ENCODE assay signal across 10 mouse cellular contexts in genomic region chr11:95006038-95006437, GRCm38 (mm10). TPM values are rescaled to one million over a fixed set of nuclear protein-coding genes. Genes with fewer than 3 reads are reported as not detected.
A peak's percentile ranks its signal among the peaks of the same experiment; 100 is the strongest.
DNase-seq lines count a peak whose midpoint lies in the region; ATAC-seq and TF ChIP-seq lines count a peak whose summit lies in the region.
"Had no signal": no experiment of that assay in that cellular context is flagged by ENCODE, and none has a peak within 500 bp of the region (broad histone marks: within the 10 kb centered on the region; RNA-seq: fewer than 3 reads in every experiment).

No protein-coding gene starts in this region.

- H3K27me3 ChIP-seq in heart, embryonic 13.5 days (replicated peaks), result no peaks in the 10 kb centered on the region
- peaks cover 31% of the 10 kb centered on the region for H3K27me3 ChIP-seq in CH12.LX (replicated peaks)
- H3K27me3 ChIP-seq in forebrain, embryonic 11.5 days (ENCODE audit: control insufficient read depth, insufficient read depth, low read length), result no peaks in the 10 kb centered on the region
- no peaks in the 10 kb centered on the region for H3K27me3 ChIP-seq in limb, embryonic 15.5 days

- peak overlapping the region; percentile 84 for H3K9ac ChIP-seq in heart, embryonic 13.5 days
- H3K9ac ChIP-seq in CH12.LX (ENCODE audit: insufficient read depth, low read depth), result peak overlapping the region; percentile 83
- H3K9ac ChIP-seq in forebrain, embryonic 11.5 days (ENCODE audit: low read length), result peak overlapping the region; percentile 30
- 0 out of 2 replicates have a peak overlapping the region, but pooled peaks have one; percentile 17 for H3K9ac ChIP-seq in limb, embryonic 15.5 days

- no peak for TF ChIP-seq CTCF in CH12.LX (conservative IDR thresholded peaks at IDR 0.05 in 1 of 2, IDR thresholded peaks at IDR 0.05 in 1 of 2; ENCODE audit: low read depth in 2 of 2, low read length in 2 of 2)

- DNase-seq in heart, adult 9 months (ENCODE audit: low spot score in 2 of 2), result no peak
- DNase-seq in CH12.LX (ENCODE audit: extremely low read depth), result no peak
- DNase-seq in forebrain, embryonic 11.5 days (ENCODE audit: low spot score), result no peak
- no peak for DNase-seq in spleen, postnatal 14 days (ENCODE audit: low spot score in 2 of 2)
- DNase-seq: cerebellum, adult 9-10 months had no signal

- no peaks in the 10 kb centered on the region for H3K9me3 ChIP-seq in heart, embryonic 13.5 days
- no peaks in the 10 kb centered on the region for H3K9me3 ChIP-seq in CH12.LX (replicated peaks; ENCODE audit: low read length)
- no peaks in the 10 kb centered on the region for H3K9me3 ChIP-seq in forebrain, embryonic 11.5 days (ENCODE audit: control insufficient read depth, low read length)
- H3K9me3 ChIP-seq in limb, embryonic 15.5 days, result no peaks in the 10 kb centered on the region

- TF ChIP-seq POLR2A in CH12.LX (IDR thresholded peaks at IDR 0.05; ENCODE audit: low read depth, low read length), result no peak

- dilution Hi-C loops in CH12.LX (cut with MboI; ENCODE audit: extremely low pct_ligation_motif_present, extremely low pct_unique_long_range_greater_than_20kb, low sequenced_read_pairs), result no loop called here

- peak overlapping the region; percentile 64 for H3K27ac ChIP-seq in heart, embryonic 13.5 days (replicated peaks)
- H3K27ac ChIP-seq in CH12.LX (ENCODE audit: insufficient read depth, low read depth), result no peak overlapping the region
- H3K27ac ChIP-seq in forebrain, embryonic 11.5 days (ENCODE audit: low read depth, low read length), result no peak overlapping the region
- peak overlapping the region; percentile 67 for H3K27ac ChIP-seq in limb, embryonic 15.5 days

- peak overlapping the region; percentile 54 for H3K4me3 ChIP-seq in heart, embryonic 13.5 days
- H3K4me3 ChIP-seq in CH12.LX (replicated peaks in 1 of 3; ENCODE audit: low read depth in 2 of 3, low read length in 2 of 3, poor library complexity in 1 of 3), result peak overlapping the region; percentile 18 to 56 (median 50)
- H3K4me3 ChIP-seq in forebrain, embryonic 11.5 days (ENCODE audit: low read depth, low read length), result no peak overlapping the region; the same call in 1 of the 2 replicates
- H3K4me3 ChIP-seq in limb, embryonic 15.5 days, result peak overlapping the region; percentile 42

- peak overlapping the region; percentile 80 for H3K4me2 ChIP-seq in heart, embryonic 13.5 days
- H3K4me2 ChIP-seq in CH12.LX (ENCODE audit: insufficient read depth, low read depth, poor library complexity, severe bottlenecking), result peak overlapping the region; percentile 96
- peak overlapping the region; percentile 85; the same call in 1 of the 2 replicates for H3K4me2 ChIP-seq in forebrain, embryonic 11.5 days (ENCODE audit: low read depth, low read length, severe bottlenecking)
- H3K4me2 ChIP-seq in limb, embryonic 15.5 days, result peak overlapping the region; percentile 64

- TF ChIP-seq EP300 in CH12.LX (IDR thresholded peaks at IDR 0.05; ENCODE audit: low read length), result no peak

- WGBS in heart, embryonic 13.5 days, result 36% methylated on average over 4 of the region's 4 CpGs
- 43% methylated on average over 4 of the region's 4 CpGs for WGBS in forebrain, embryonic 11.5 days
- 25% methylated on average over 4 of the region's 4 CpGs for WGBS in limb, embryonic 15.5 days

- in situ Hi-C loops in CH12.LX (cut with MboI; ENCODE audit: low pct_ligation_motif_present, low pct_unique_long_range_greater_than_20kb, low sequenced_read_pairs), result no loop called here

- peaks cover 69% of the 10 kb centered on the region for H3K4me1 ChIP-seq in heart, embryonic 13.5 days
- H3K4me1 ChIP-seq in CH12.LX (ENCODE audit: control insufficient read depth in 1 of 2, insufficient read depth in 2 of 2), result peaks cover 3 to 28% of the 10 kb centered on the region in 2 experiments
- peaks cover 12% of the 10 kb centered on the region for H3K4me1 ChIP-seq in forebrain, embryonic 11.5 days (replicated peaks; ENCODE audit: control insufficient read depth, insufficient read depth, low read length)
- H3K4me1 ChIP-seq in limb, embryonic 15.5 days, result peaks cover 39% of the 10 kb centered on the region

- TF ChIP-seq RAD21 in CH12.LX (IDR thresholded peaks at IDR 0.05; ENCODE audit: low read depth, low read length), result no peak

- H3K79me2 ChIP-seq in CH12.LX (replicated peaks; ENCODE audit: control insufficient read depth, extremely low read depth, insufficient read depth, poor library complexity, severe bottlenecking), result no peaks in the 10 kb centered on the region

- ATAC-seq in heart, embryonic 13.5 days (ENCODE audit: extremely low read depth, insufficient number of reproducible peaks, low FRiP score, low TSS enrichment), result no peak
- no peak for ATAC-seq in forebrain, embryonic 11.5 days (replicated peaks; ENCODE audit: low FRiP score)
- ATAC-seq in limb, embryonic 15.5 days (ENCODE audit: insufficient number of reproducible peaks, low FRiP score, low TSS enrichment, low read depth), result no peak
- ATAC-seq in inflammation-experienced regulatory T-cells, adult 6 months, result no peak
- ATAC-seq in granulocyte monocyte progenitor cell, adult 5-6 weeks (replicated peaks; ENCODE audit: poor library complexity, severe bottlenecking), result no peak

- peaks cover 45% of the 10 kb centered on the region for H3K36me3 ChIP-seq in heart, embryonic 13.5 days
- peaks cover 22 to 47% of the 10 kb centered on the region in 2 experiments for H3K36me3 ChIP-seq in CH12.LX (replicated peaks in 1 of 2; ENCODE audit: control insufficient read depth in 1 of 2, insufficient read depth in 1 of 2, low read length in 1 of 2)
- H3K36me3 ChIP-seq in forebrain, embryonic 11.5 days (ENCODE audit: control insufficient read depth, insufficient read depth, low read length), result peaks cover 13% of the 10 kb centered on the region; the same call in 1 of the 2 replicates
- H3K36me3 ChIP-seq in limb, embryonic 15.5 days, result peaks cover 48% of the 10 kb centered on the region

RNA-seq across cellular contexts. Expression of gene Samd14, which starts 3.6 kb away (rescaled TPM):
- polyA plus RNA-seq in heart, embryonic 13.5 days (2015; fragmentation: Nextera tagmentation; extraction: Ambion mirVana), result 11.6 and 11.7 TPM in 2 replicates
- total RNA-seq in CH12.LX (2012; rRNA removed) (0.04 and 0.17 TPM in 2 replicates), CH12.LX (2014; rRNA removed) (0.07 TPM in 1 of 2 replicates, not detected in the other)
- not detected in 2 replicates for polyA plus RNA-seq in CH12.LX (2012; ENCODE audit: insufficient read length, low read depth)
- polyA plus RNA-seq in forebrain, embryonic 11.5 days (2014; fragmentation: Nextera tagmentation; extraction: Ambion mirVana), result 56.8 and 59.2 TPM in 2 replicates
- polyA plus RNA-seq in limb, embryonic 15.5 days (2015; fragmentation: Nextera tagmentation; extraction: Ambion mirVana), result 21.4 and 25.1 TPM in 2 replicates
- under 1 TPM; 0.18 to 0.61 (median 0.46) TPM for polyA plus RNA-seq in inflammation-experienced regulatory T-cells, adult 6 months (2017; shearing (Covaris generic))
- total RNA-seq in granulocyte monocyte progenitor cell, adult 5-6 weeks (2014; fragmentation: Nextera tagmentation), result 0.34 and 0.49 TPM in 2 replicates
- 0.05 and 0.65 TPM in 2 replicates for total RNA-seq in granulocyte monocyte progenitor cell, adult 5-6 weeks (2017)

RNA-seq across cellular contexts. Expression of gene Ppp1r9b, which starts 15.2 kb away (rescaled TPM):
- polyA plus RNA-seq in heart, embryonic 13.5 days (2015; fragmentation: Nextera tagmentation; extraction: Ambion mirVana), result 6.5 and 6.8 TPM in 2 replicates
- 21.2 and 21.8 TPM in 2 replicates for total RNA-seq in CH12.LX (2012; rRNA removed)
- total RNA-seq in CH12.LX (2014; rRNA removed), result 5.7 and 7.8 TPM in 2 replicates
- polyA plus RNA-seq in CH12.LX (2012; ENCODE audit: insufficient read length, low read depth), result 20.3 and 21.2 TPM in 2 replicates
- 17.2 and 18.6 TPM in 2 replicates for polyA plus RNA-seq in forebrain, embryonic 11.5 days (2014; fragmentation: Nextera tagmentation; extraction: Ambion mirVana)
- 9.7 and 9.9 TPM in 2 replicates for polyA plus RNA-seq in limb, embryonic 15.5 days (2015; fragmentation: Nextera tagmentation; extraction: Ambion mirVana)
- 10 to 100 TPM; 19.1 to 24.8 (median 24.8) TPM for polyA plus RNA-seq in inflammation-experienced regulatory T-cells, adult 6 months (2017; shearing (Covaris generic))
- total RNA-seq in granulocyte monocyte progenitor cell, adult 5-6 weeks (2014; fragmentation: Nextera tagmentation), result 50.3 and 61.7 TPM in 2 replicates
- 67.7 and 71.9 TPM in 2 replicates for total RNA-seq in granulocyte monocyte progenitor cell, adult 5-6 weeks (2017)

RNA-seq across cellular contexts. Expression of gene Sgca, which starts 29.9 kb away (rescaled TPM):
- 27.0 and 29.2 TPM in 2 replicates for polyA plus RNA-seq in heart, embryonic 13.5 days (2015; fragmentation: Nextera tagmentation; extraction: Ambion mirVana)
- total RNA-seq in CH12.LX (2012; rRNA removed) (0.08 and 0.34 TPM in 2 replicates), CH12.LX (2014; rRNA removed) (not detected in 2 replicates)
- polyA plus RNA-seq in CH12.LX (2012; ENCODE audit: insufficient read length, low read depth), result 0.39 and 0.45 TPM in 2 replicates
- polyA plus RNA-seq in forebrain, embryonic 11.5 days (2014; fragmentation: Nextera tagmentation; extraction: Ambion mirVana), result not detected in 2 replicates
- polyA plus RNA-seq in limb, embryonic 15.5 days (2015; fragmentation: Nextera tagmentation; extraction: Ambion mirVana), result 7.5 and 18.9 TPM in 2 replicates
- polyA plus RNA-seq in inflammation-experienced regulatory T-cells, adult 6 months (2017; shearing (Covaris generic)), result not detected
- total RNA-seq in granulocyte monocyte progenitor cell, adult 5-6 weeks (2014; fragmentation: Nextera tagmentation), result not detected in 2 replicates
- not detected in 2 replicates for total RNA-seq in granulocyte monocyte progenitor cell, adult 5-6 weeks (2017)

RNA-seq across cellular contexts. Expression of gene Pdk2, which starts 35.1 kb away (rescaled TPM):
- 77.9 and 81.1 TPM in 2 replicates for polyA plus RNA-seq in heart, embryonic 13.5 days (2015; fragmentation: Nextera tagmentation; extraction: Ambion mirVana)
- not detected in 2 replicates for total RNA-seq in CH12.LX (2012; rRNA removed)
- not detected in 2 replicates for total RNA-seq in CH12.LX (2014; rRNA removed)
- not detected in 2 replicates for polyA plus RNA-seq in CH12.LX (2012; ENCODE audit: insufficient read length, low read depth)
- 16.5 and 17.4 TPM in 2 replicates for polyA plus RNA-seq in forebrain, embryonic 11.5 days (2014; fragmentation: Nextera tagmentation; extraction: Ambion mirVana)
- polyA plus RNA-seq in limb, embryonic 15.5 days (2015; fragmentation: Nextera tagmentation; extraction: Ambion mirVana), result 33.4 and 42.9 TPM in 2 replicates
- polyA plus RNA-seq in inflammation-experienced regulatory T-cells, adult 6 months (2017; shearing (Covaris generic)), result 1 to 10 TPM; 2.4 to 9.2 (median 8.2) TPM
- total RNA-seq in granulocyte monocyte progenitor cell, adult 5-6 weeks (2014; fragmentation: Nextera tagmentation), result 8.5 and 9.8 TPM in 2 replicates
- total RNA-seq in granulocyte monocyte progenitor cell, adult 5-6 weeks (2017), result 0.60 and 1.8 TPM in 2 replicates

RNA-seq across cellular contexts. Expression of gene Hils1, which starts 38.6 kb away (rescaled TPM):
- 0.23 TPM in 1 of 2 replicates, not detected in the other for polyA plus RNA-seq in heart, embryonic 13.5 days (2015; fragmentation: Nextera tagmentation; extraction: Ambion mirVana)
- total RNA-seq in CH12.LX (2012; rRNA removed) (not detected in 2 replicates), CH12.LX (2014; rRNA removed) (not detected in 2 replicates)
- not detected in 2 replicates for polyA plus RNA-seq in CH12.LX (2012; ENCODE audit: insufficient read length, low read depth)
- not detected in 2 replicates for polyA plus RNA-seq in forebrain, embryonic 11.5 days (2014; fragmentation: Nextera tagmentation; extraction: Ambion mirVana)
- polyA plus RNA-seq in limb, embryonic 15.5 days (2015; fragmentation: Nextera tagmentation; extraction: Ambion mirVana), result 0.42 TPM in 1 of 2 replicates, not detected in the other
- polyA plus RNA-seq in inflammation-experienced regulatory T-cells, adult 6 months (2017; shearing (Covaris generic)), result not detected
- not detected in 2 replicates for total RNA-seq in granulocyte monocyte progenitor cell, adult 5-6 weeks (2014; fragmentation: Nextera tagmentation)
- not detected in 2 replicates for total RNA-seq in granulocyte monocyte progenitor cell, adult 5-6 weeks (2017)
- total RNA-seq: layer of hippocampus, adult 8-10 months had no signal

Comparison
In these comparisons a context has a peak if more than half of its experiments do, and no peak if none do; other contexts are left out.
1. H3K27ac ChIP-seq: peak in heart, embryonic 13.5 days (single experiment) and limb, embryonic 15.5 days (single experiment); none in CH12.LX (single experiment) and forebrain, embryonic 11.5 days (single experiment).
2. H3K9ac ChIP-seq: peak in every context shown above with its lines; median percentile 84 in heart, embryonic 13.5 days; 83 in CH12.LX; 30 in forebrain, embryonic 11.5 days; 17 in limb, embryonic 15.5 days.
3. Peak in every context shown above with its lines, with median percentiles within 50 percentile points of each other: H3K4me2 ChIP-seq.